Mouse (Mus musculus): ENCODE measurements around the gene Atg4d. TPM values are rescaled to one million over a fixed set of nuclear protein-coding genes. Genes with fewer than 3 reads are reported as not detected.
"Not testable (repeated sequence)": the region's sequence is repeated elsewhere in the genome, so short reads cannot be mapped to it uniquely, and the experiment has no call there.

The Atg4d gene
- total and polyA plus RNA-seq, 3 experiments, result 83.9 to 99.7 TPM; not detected in 1

GRCm38 (mm10) chr9:21251116-21251735, 13.9 kb upstream of the Atg4d start:
- no peaks in the 10 kb centered on the region; a peak in 1 of 4 replicates for H3K27me3 ChIP-seq (ENCODE audit: control insufficient read depth in 1 of 2, insufficient read depth in 2 of 2, low read length in 2 of 2)
- no peak overlapping the region for H3K27ac ChIP-seq (ENCODE audit: control insufficient read depth, low read depth, low read length)

DNA sequence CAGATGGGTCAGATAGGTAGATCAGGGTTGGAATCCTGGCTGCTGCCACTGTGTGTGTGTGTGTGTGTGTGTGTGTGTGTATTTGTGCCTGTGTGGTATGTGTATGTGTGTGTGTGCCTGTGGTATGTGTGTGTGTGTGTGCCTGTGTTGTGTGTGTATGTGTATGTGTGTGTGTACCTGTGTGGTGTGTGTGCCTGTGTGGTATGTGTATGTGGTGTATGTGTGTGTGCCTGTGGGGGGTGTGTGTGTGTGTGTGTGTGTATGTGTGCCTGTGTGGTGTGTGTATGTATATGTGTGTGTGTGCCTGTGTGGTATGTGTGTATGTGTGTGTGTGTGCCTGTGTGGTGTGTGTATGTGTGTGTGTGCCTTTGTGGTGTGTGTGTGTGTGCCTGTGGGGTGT, 10.4 kb upstream of the Atg4d start:
- no peaks in the 10 kb centered on the region for H3K9me3 ChIP-seq (replicated peaks; ENCODE audit: insufficient read depth, low read length)
- no peaks in the 10 kb centered on the region for H3K79me2 ChIP-seq (ENCODE audit: control insufficient read depth, insufficient read depth, low read length, poor library complexity)
- H3K27ac ChIP-seq (ENCODE audit: control insufficient read depth, low read depth, low read length), result no peak overlapping the region
- no peak for DNase-seq (ENCODE audit: low read depth, low spot score)
- H3K4me3 ChIP-seq (ENCODE audit: control insufficient read depth in 1 of 2, insufficient read depth in 1 of 2, low read depth in 2 of 2, low read length in 2 of 2), result no peak overlapping the region
- no peak for TF ChIP-seq RAD21 (IDR thresholded peaks at IDR 0.05; ENCODE audit: low read depth, low read length)
- TF ChIP-seq TAL1 (IDR thresholded peaks at IDR 0.05; ENCODE audit: low read length), result 0 out of 2 replicates have a peak, but pooled peaks have one; percentile 10
- TF ChIP-seq MAFK (IDR thresholded peaks at IDR 0.05; ENCODE audit: borderline replicate concordance, low read depth, low read length), result no peak
- TF ChIP-seq POLR2AphosphoS5 (IDR thresholded peaks at IDR 0.05; ENCODE audit: borderline replicate concordance, low read depth, low read length), result peak; percentile 94; the same call in 1 of the 2 replicates
- no peak overlapping the region for H3K9ac ChIP-seq (ENCODE audit: control insufficient read depth, low read depth, low read length, poor library complexity, severe bottlenecking)
- peaks cover 0 to 7% of the 10 kb centered on the region in 2 experiments; a peak in 2 of 4 replicates for H3K36me3 ChIP-seq (ENCODE audit: control insufficient read depth in 1 of 2, insufficient read depth in 2 of 2, low read length in 2 of 2)
- peaks cover 12 to 22% of the 10 kb centered on the region in 2 experiments for H3K4me1 ChIP-seq (ENCODE audit: control insufficient read depth in 1 of 2, insufficient read depth in 2 of 2, low read length in 2 of 2)
- H3K27me3 ChIP-seq (ENCODE audit: control insufficient read depth in 1 of 2, insufficient read depth in 2 of 2, low read length in 2 of 2), result no peaks in the 10 kb centered on the region

More at GRCm38 (mm10) chr9:21251116-21251735, 13.9 kb upstream of the Atg4d start:
- no peak overlapping the region for H3K4me3 ChIP-seq (ENCODE audit: control insufficient read depth in 1 of 2, insufficient read depth in 1 of 2, low read depth in 2 of 2, low read length in 2 of 2)
- no peaks in the 10 kb centered on the region for H3K79me2 ChIP-seq (ENCODE audit: control insufficient read depth, insufficient read depth, low read length, poor library complexity)
- no peak overlapping the region for H3K9ac ChIP-seq (ENCODE audit: control insufficient read depth, low read depth, low read length, poor library complexity, severe bottlenecking)
- TF ChIP-seq CTCF (IDR thresholded peaks at IDR 0.05 in 2 of 3, conservative IDR thresholded peaks at IDR 0.05 in 1 of 3; ENCODE audit: control insufficient read depth in 1 of 3, insufficient read depth in 1 of 3, low read depth in 2 of 3, low read length in 3 of 3, poor library complexity in 1 of 3, severe bottlenecking in 1 of 3) (no peak), POLR2A (IDR thresholded peaks at IDR 0.05; ENCODE audit: control insufficient read depth in 1 of 2, insufficient read depth in 1 of 2, low read depth in 1 of 2, low read length in 2 of 2, poor library complexity in 1 of 2) (no peak), RAD21 (IDR thresholded peaks at IDR 0.05; ENCODE audit: low read depth, low read length) (no peak), ETS1 (IDR thresholded peaks at IDR 0.05; ENCODE audit: low read depth, low read length) (no peak)
- no peaks in the 10 kb centered on the region for H3K9me3 ChIP-seq (replicated peaks; ENCODE audit: insufficient read depth, low read length)
- H3K36me3 ChIP-seq (ENCODE audit: control insufficient read depth in 1 of 2, insufficient read depth in 2 of 2, low read length in 2 of 2), result peaks cover 0 to 7% of the 10 kb centered on the region in 2 experiments; a peak in 2 of 4 replicates
- H3K4me1 ChIP-seq (ENCODE audit: control insufficient read depth in 1 of 2, insufficient read depth in 2 of 2, low read length in 2 of 2), result peaks cover 12 to 17% of the 10 kb centered on the region in 2 experiments
- DNase-seq (ENCODE audit: low read depth, low spot score), result no peak

- H3K9ac ChIP-seq (ENCODE audit: control insufficient read depth, low read depth, low read length, poor library complexity, severe bottlenecking); H3K9me3 ChIP-seq (replicated peaks; ENCODE audit: insufficient read depth, low read length); H3K79me2 ChIP-seq (ENCODE audit: control insufficient read depth, insufficient read depth, low read length, poor library complexity); H3K36me3 ChIP-seq (ENCODE audit: control insufficient read depth in 1 of 2, insufficient read depth in 2 of 2, low read length in 2 of 2); H3K27me3 ChIP-seq (ENCODE audit: control insufficient read depth in 1 of 2, insufficient read depth in 2 of 2, low read length in 2 of 2); H3K27ac ChIP-seq (ENCODE audit: control insufficient read depth, low read depth, low read length); H3K4me3 ChIP-seq (ENCODE audit: control insufficient read depth in 1 of 2, insufficient read depth in 1 of 2, low read depth in 2 of 2, low read length in 2 of 2): not testable (repeated sequence)
- peaks cover 7 to 19% of the 10 kb centered on the region in 2 experiments; a peak in 3 of 4 replicates for H3K4me1 ChIP-seq (ENCODE audit: control insufficient read depth in 1 of 2, insufficient read depth in 2 of 2, low read length in 2 of 2)
- TF ChIP-seq MAFK (IDR thresholded peaks at IDR 0.05; ENCODE audit: borderline replicate concordance, low read depth, low read length) (peak; percentile 55; the same call in 1 of the 2 replicates), TBP (IDR thresholded peaks at IDR 0.05; ENCODE audit: low read depth, low read length) (peak; percentile 95)
- peak; percentile 57 for DNase-seq (ENCODE audit: low read depth, low spot score)
These were observed 8.7 kb upstream of the Atg4d start for GRCm38 (mm10) chr9:21256349-21256748.
